Mouse (Mus musculus) kidney, adult 2 months (tissue): ENCODE results near the gene Ctnna2. TPM values are rescaled to one million over a fixed set of nuclear protein-coding genes. Genes with fewer than 3 reads are reported as not detected.

Experiments used
- DNase-seq: peaks from one replicate; pipeline ENCODE4 v3.0.0; 2021
- H3K27ac ChIP-seq: fragments of 200-500 bp; 2 replicates; pipeline ENCODE4 v1.5.1; 2012; ENCODE audit warnings: low read depth, low read length, control low read depth, inconsistent platforms; ENCODE audit not compliant: insufficient read depth
- H3K27me3 ChIP-seq: fragments of 200-500 bp; replicated peaks from 2 replicates; pipeline ENCODE4 v1.6.1; 2012; ENCODE audit warnings: mild to moderate bottlenecking, moderate library complexity, low read length, inconsistent platforms; ENCODE audit not compliant: control insufficient read depth, insufficient read depth
- H3K36me3 ChIP-seq: fragments of 200-500 bp; 2 replicates; pipeline ENCODE4 v1.6.1; 2012; ENCODE audit warnings: mild to moderate bottlenecking, moderate library complexity, low read length, inconsistent platforms; ENCODE audit not compliant: control insufficient read depth, insufficient read depth
- H3K4me1 ChIP-seq: fragments of 200-500 bp; 2 replicates; pipeline ENCODE4 v1.6.1; 2011; ENCODE audit warnings: low read length; ENCODE audit not compliant: control insufficient read depth, insufficient read depth
- H3K4me3 ChIP-seq: fragments of 200-500 bp; 2 replicates; pipeline ENCODE4 v1.5.1; 2011; ENCODE audit warnings: mild to moderate bottlenecking, low read depth, low read length, control low read depth; ENCODE audit not compliant: insufficient read depth
- CTCF ChIP-seq: fragments of 200-500 bp; conservative IDR thresholded peaks from 2 replicates; pipeline ENCODE4 v1.5.1; 2011; ENCODE audit warnings: low read depth, mild to moderate bottlenecking, control low read depth, low read length, moderate library complexity, mixed read lengths; ENCODE audit not compliant: insufficient read depth, insufficient read length
- POLR2A ChIP-seq: fragments of 200-500 bp; IDR thresholded peaks from one replicate; pipeline ENCODE4 v1.6.1; 2011; ENCODE audit warnings: low read depth, low read length, control low read depth
- WGBS: fragments of 180-500 bp; shearing (Covaris S2); methylation state at CpG from one replicate; pipeline ENCODE4 v1.1.7; 2018; 5-methylcytosine and 5-hydroxymethylcytosine counted together
- polyA plus RNA-seq: library from polyadenylated mRNA; depleted of rRNA; stranded (reverse); fragments of >200 nt; gene quantifications from 2 replicates; pipeline ENCODE4 v1.2.3, GENCODE M21; 2012

The Ctnna2 gene
- polyA plus RNA-seq, 1 experiment: 0.80 TPM

DNA sequence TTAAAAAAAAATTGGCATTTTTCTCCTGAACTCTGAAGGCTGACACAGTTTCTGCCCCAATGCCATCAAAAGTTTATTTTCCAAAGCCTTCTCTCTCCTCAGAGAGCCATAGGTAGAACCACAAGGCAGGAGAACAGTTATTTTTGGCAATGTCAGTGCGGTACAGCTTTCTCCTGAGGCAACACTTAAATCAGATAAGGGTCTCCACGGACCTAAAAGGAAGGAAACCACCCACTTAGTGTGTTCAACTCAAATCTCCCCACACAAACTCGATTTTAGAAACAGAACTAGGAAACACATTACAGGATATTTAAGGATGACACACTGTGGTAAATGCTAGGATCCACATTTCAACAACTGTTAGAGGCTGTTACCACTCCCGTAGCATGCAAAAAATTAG, 803.7 kb downstream of the Ctnna2 start:
- DNase-seq: no peak
- H3K4me3 ChIP-seq: no peak overlapping the region
- H3K27me3 ChIP-seq: no peaks in the 10 kb centered on the region
- WGBS: 44% methylated on average over 4 of the region's 4 CpGs
- TF ChIP-seq POLR2A: no peak
- no peak for TF ChIP-seq CTCF
- H3K27ac ChIP-seq: no peak overlapping the region
- no peaks in the 10 kb centered on the region for H3K4me1 ChIP-seq
- H3K36me3 ChIP-seq: no peaks in the 10 kb centered on the region

DNA sequence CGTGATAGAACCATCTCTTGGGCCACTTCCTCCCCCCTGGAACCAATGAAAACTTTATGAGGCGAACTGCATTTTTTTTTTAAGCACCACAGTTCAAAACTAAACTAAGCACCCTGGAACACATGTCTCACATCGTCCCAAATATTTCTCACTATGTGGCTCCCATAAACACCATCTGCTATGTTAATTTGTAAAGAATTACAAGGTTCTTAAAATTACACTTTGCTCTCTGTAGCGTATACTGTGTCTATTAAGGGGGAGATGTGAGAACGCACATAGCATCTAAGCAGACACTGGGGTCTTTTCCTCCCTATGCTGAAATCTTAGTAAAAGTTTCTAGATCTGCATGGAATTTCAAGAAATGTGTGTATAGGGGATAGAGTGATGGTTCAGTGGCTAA, 822.5 kb downstream of the Ctnna2 start:
- WGBS: 54% methylated on average over 5 of the region's 5 CpGs
- DNase-seq: no peak
- Histone ChIP-seq H3K4me1 (no peaks in the 10 kb centered on the region), H3K4me3 (no peak overlapping the region), H3K27ac (no peak overlapping the region), H3K27me3 (no peaks in the 10 kb centered on the region), H3K36me3 (no peaks in the 10 kb centered on the region)
- TF ChIP-seq POLR2A (no peak), CTCF (no peak)

DNA sequence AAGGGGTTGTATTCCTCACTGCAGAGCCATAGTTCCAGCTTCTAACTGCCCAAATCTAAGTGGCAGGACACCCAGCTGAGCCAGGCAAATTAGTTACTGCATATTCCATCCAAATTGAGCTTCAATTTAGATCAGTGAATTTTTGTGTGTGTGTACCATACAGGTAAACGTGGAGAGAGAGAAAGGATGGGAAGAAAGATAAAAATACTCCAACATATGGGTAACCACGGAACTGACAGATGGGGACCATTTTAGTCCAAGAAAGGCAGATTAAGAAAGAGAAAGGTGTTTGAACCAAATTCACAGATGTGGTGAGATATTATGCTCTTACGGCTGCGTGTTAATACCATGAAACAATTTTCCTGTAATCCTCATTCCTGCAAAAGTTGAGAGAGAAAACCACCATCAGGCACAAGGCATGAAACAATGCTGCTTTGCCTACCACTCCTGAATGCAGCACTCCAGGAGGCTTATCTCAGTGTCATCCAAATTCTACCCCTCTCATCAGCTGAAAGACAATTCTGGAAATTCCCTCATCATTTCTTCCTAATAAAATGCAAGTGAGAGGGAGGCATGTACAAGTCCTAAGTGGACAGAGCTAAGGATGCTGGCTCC, 840.1 kb downstream of the Ctnna2 start:
- no peak for TF ChIP-seq CTCF
- TF ChIP-seq POLR2A: no peak
- 90% methylated on average over 4 of the region's 4 CpGs for WGBS

DNA sequence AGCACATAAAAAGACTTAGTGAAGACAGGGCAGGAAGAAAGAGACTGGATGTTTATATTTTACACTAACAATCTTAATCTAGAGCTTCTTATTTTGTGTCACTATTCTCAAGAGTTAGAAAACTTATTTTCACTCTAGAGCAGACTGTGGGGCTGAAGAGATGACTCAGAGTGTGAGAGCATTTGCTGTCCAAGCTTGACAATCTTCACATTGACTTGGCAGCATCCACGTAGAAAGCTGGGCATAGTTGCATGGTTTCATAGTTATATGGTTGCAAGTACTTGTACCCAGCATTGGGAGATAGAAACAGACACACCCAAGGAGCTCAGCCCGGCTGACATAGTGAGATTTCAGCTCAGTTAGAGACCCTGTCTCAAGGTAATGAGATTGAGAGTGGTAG, 858.6 kb downstream of the Ctnna2 start:
- DNase-seq: no peak
- Histone ChIP-seq H3K27ac (no peak overlapping the region), H3K4me3 (no peak overlapping the region), H3K4me1 (no peaks in the 10 kb centered on the region), H3K27me3 (no peaks in the 10 kb centered on the region), H3K36me3 (no peaks in the 10 kb centered on the region)
- 75% methylated on average over 2 of the region's 2 CpGs for WGBS
- TF ChIP-seq CTCF (no peak), POLR2A (no peak)

More for the DNA sequence above, 840.1 kb downstream of the Ctnna2 start:
- H3K27ac ChIP-seq: no peak overlapping the region
- H3K36me3 ChIP-seq: no peaks in the 10 kb centered on the region
- no peaks in the 10 kb centered on the region for H3K4me1 ChIP-seq
- no peak overlapping the region for H3K4me3 ChIP-seq
- no peaks in the 10 kb centered on the region for H3K27me3 ChIP-seq
- DNase-seq: no peak

DNA sequence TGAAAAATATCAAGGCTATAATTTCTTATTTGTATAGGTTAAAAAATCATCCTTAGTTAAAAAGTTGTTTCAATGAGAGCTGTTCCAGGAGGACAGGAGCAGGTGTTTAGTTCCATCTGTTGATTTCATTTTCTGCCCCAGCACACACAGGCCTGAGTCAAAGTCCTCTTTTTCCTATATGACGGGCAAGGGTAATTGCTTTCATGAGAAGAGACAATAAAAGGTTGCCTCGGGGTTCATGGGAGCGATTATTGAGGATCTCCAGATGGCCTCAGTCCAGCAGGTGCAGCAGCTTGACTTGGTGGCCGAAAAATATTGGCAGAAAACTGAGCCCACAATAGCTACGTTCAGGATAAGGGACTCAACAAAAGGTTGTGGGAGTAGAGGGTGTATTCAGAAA, 859.0 kb downstream of the Ctnna2 start:
- Histone ChIP-seq H3K4me1 (no peaks in the 10 kb centered on the region), H3K4me3 (no peak overlapping the region), H3K36me3 (no peaks in the 10 kb centered on the region), H3K27ac (no peak overlapping the region), H3K27me3 (no peaks in the 10 kb centered on the region)
- TF ChIP-seq POLR2A: no peak
- no peak for TF ChIP-seq CTCF
- 40% methylated on average over 5 of the region's 5 CpGs for WGBS
- no peak for DNase-seq

DNA sequence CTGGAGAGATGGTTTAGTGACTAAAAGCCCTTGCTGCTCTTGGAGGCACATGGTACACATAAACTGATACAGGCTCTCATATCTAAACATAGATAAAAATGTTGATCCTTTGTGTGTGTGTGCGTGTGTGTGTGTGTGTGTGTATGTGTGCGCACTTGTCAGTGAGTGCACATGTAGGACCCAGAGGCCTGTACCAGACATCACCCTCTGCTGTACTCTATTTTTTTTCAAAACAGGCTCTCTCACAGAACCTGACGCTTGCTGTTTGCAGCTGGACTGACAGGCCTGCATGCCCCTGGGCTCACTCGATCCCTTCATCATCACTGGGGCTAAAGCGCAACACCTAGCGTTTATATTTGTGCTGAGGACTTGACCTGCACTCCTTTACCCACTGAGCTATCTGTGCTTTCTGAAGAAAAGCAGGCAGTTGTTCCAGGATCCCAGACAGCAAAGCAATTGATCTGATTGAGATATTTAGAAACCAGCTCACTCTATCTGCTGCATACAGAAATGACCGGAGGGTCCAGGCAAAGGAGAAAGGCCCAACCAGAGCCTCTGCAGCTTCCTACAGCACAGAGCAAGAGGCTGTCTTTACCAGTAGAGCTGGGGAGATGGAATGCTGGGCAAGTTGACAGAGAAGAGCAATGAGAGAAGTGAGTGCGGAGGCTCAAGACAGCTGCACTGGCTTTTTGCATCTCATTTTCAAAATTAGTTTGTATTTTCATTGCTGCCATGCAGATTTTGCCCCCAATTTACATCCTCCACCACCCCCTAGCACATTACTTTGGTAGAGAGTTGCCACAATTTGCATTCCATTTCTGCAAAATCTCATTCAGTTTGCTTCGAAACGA, 870.2 kb downstream of the Ctnna2 start:
- TF ChIP-seq POLR2A (no peak), CTCF (no peak)
- Histone ChIP-seq H3K4me1 (no peaks in the 10 kb centered on the region), H3K36me3 (no peaks in the 10 kb centered on the region), H3K27ac (no peak overlapping the region), H3K27me3 (no peaks in the 10 kb centered on the region), H3K4me3 (no peak overlapping the region)
- DNase-seq: no peak
- 87% methylated on average over 10 of the region's 10 CpGs for WGBS

DNA sequence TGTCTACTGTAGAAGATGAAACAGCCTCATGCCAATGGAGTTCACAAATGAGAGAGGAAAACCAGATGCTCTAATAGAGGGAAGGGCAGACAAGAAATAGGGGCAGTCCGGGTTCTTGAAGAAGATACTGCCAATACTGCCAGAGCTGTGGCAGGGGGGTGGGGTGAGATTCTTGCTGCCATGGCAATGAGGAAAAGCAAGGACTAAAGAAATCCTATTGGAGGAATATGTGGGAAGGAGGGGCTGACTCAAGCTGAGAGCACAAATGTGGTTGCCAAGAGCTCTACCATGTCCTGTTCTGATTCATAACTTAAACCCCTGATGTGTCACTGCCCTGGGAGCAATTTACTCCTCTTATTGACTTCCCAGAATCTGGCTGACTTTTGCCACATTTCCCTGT, 878.5 kb downstream of the Ctnna2 start:
- DNase-seq: no peak
- H3K4me1 ChIP-seq: no peaks in the 10 kb centered on the region
- no peak overlapping the region for H3K4me3 ChIP-seq
- TF ChIP-seq CTCF (no peak), POLR2A (no peak)
- H3K36me3 ChIP-seq: no peaks in the 10 kb centered on the region
- H3K27ac ChIP-seq: no peak overlapping the region
- WGBS: 63% methylated on average over 1 of the region's 1 CpGs
- H3K27me3 ChIP-seq: no peaks in the 10 kb centered on the region
